Mouse (Mus musculus) midbrain, embryonic 16.5 days (tissue): ENCODE data around the gene Gm266. TPM values are rescaled to one million over a fixed set of nuclear protein-coding genes. Genes with fewer than 3 reads are reported as not detected.

Experiments
- ATAC-seq: fragments of 200-750 bp; cut with Nextera tagmentation; 2 replicates; pipeline ENCODE4 v1.8.0; 2017; ENCODE audit warnings: moderate TSS enrichment
- H3K27ac ChIP-seq: fragments of 300-500 bp; sonication (generic); 2 replicates; pipeline ENCODE4 v1.5.1; 2014; ENCODE audit warnings: mild to moderate bottlenecking, low read length, mixed read lengths
- H3K27me3 ChIP-seq: fragments of 300-500 bp; sonication (generic); 2 replicates; pipeline ENCODE4 v1.6.1; 2014; ENCODE audit warnings: low read depth, low read length, mixed read lengths; ENCODE audit not compliant: control insufficient read depth, insufficient read depth
- H3K36me3 ChIP-seq: fragments of 300-500 bp; sonication (generic); 2 replicates; pipeline ENCODE4 v1.6.1; 2014; ENCODE audit warnings: mild to moderate bottlenecking, low read length, moderate library complexity, mixed read lengths; ENCODE audit not compliant: control insufficient read depth, insufficient read depth
- H3K4me1 ChIP-seq: fragments of 300-500 bp; sonication (generic); 2 replicates; pipeline ENCODE4 v1.6.1; 2014; ENCODE audit warnings: mild to moderate bottlenecking, low read length, mixed read lengths; ENCODE audit not compliant: control insufficient read depth, insufficient read depth
- H3K4me2 ChIP-seq: fragments of 300-500 bp; sonication (generic); 2 replicates; pipeline ENCODE4 v1.6.1; 2014; ENCODE audit warnings: mild to moderate bottlenecking, low read length, mixed read lengths
- H3K4me3 ChIP-seq: fragments of 300-500 bp; sonication (generic); 2 replicates; pipeline ENCODE4 v1.5.1; 2014; ENCODE audit warnings: low read depth, mild to moderate bottlenecking, low read length, moderate library complexity, mixed read lengths
- H3K9ac ChIP-seq: fragments of 300-500 bp; sonication (generic); 2 replicates; pipeline ENCODE4 v1.6.1; 2014; ENCODE audit warnings: low read depth, low read length, mixed read lengths
- H3K9me3 ChIP-seq: fragments of 300-500 bp; sonication (generic); replicated peaks from 2 replicates; pipeline ENCODE4 v1.6.1; 2014; ENCODE audit warnings: mild to moderate bottlenecking, low read length, mixed read lengths; ENCODE audit not compliant: control insufficient read depth, poor library complexity, severe bottlenecking
- WGBS: fragments of 180-500 bp; shearing (Covaris S2); extraction: QIAGEN DNeasy Blood & Tissue Kit; methylation state at CpG from one replicate; pipeline ENCODE4 v1.1.7; 2014; 5-methylcytosine and 5-hydroxymethylcytosine counted together
- polyA plus RNA-seq: library from polyadenylated mRNA; unstranded; fragments of >200 nt; fragmentation: Nextera tagmentation; extraction: Ambion mirVana; gene quantifications from 2 replicates; pipeline ENCODE4 v1.2.1, GENCODE M21; 2015

Gm266 gene
- polyA plus RNA-seq, 1 experiment from 2014 or later = 3.1 TPM

- no peak overlapping the region for H3K4me3 ChIP-seq
- no peak for ATAC-seq
These were observed 3.7 kb upstream of the Gm266 start for GRCm38 (mm10) chr12:111489261-111489865.

GRCm38 (mm10) chr12:111486455-111486854 lies 832 bp upstream of the Gm266 start:
- no peak overlapping the region for H3K9ac ChIP-seq
- H3K9me3 ChIP-seq = no peaks in the 10 kb centered on the region
- peaks cover 38% of the 10 kb centered on the region for H3K27me3 ChIP-seq
- H3K36me3 ChIP-seq = no peaks in the 10 kb centered on the region
- no peak overlapping the region for H3K27ac ChIP-seq
- H3K4me2 ChIP-seq = no peak overlapping the region
- ATAC-seq = no peak
- peaks cover 3% of the 10 kb centered on the region; the same call in 1 of the 2 replicates for H3K4me1 ChIP-seq
- WGBS = 4% methylated on average over 12 of the region's 12 CpGs
- no peak overlapping the region for H3K4me3 ChIP-seq

More at GRCm38 (mm10) chr12:111489261-111489865, 3.7 kb upstream of the Gm266 start:
- Histone ChIP-seq H3K4me1 (peaks cover 3% of the 10 kb centered on the region; the same call in 1 of the 2 replicates), H3K9ac (no peak overlapping the region), H3K27ac (no peak overlapping the region), H3K27me3 (peaks cover 30% of the 10 kb centered on the region), H3K36me3 (no peaks in the 10 kb centered on the region), H3K9me3 (no peaks in the 10 kb centered on the region), H3K4me2 (no peak overlapping the region)
- WGBS = 82% methylated on average over 11 of the region's 11 CpGs

GRCm38 (mm10) chr12:111485046-111485651 lies 474 bp downstream of the Gm266 start:
- H3K9ac ChIP-seq = peak overlapping the region; percentile 45
- no peak for ATAC-seq
- peak overlapping the region; percentile 51 for H3K4me2 ChIP-seq
- H3K27me3 ChIP-seq = peaks cover 38% of the 10 kb centered on the region
- no peak overlapping the region for H3K27ac ChIP-seq
- no peaks in the 10 kb centered on the region for H3K9me3 ChIP-seq
- WGBS = 1% methylated on average over 59 of the region's 63 CpGs
- H3K4me1 ChIP-seq = peaks cover 3% of the 10 kb centered on the region; the same call in 1 of the 2 replicates
- H3K36me3 ChIP-seq = no peaks in the 10 kb centered on the region
- H3K4me3 ChIP-seq = peak overlapping the region; percentile 34

GRCm38 (mm10) chr12:111479917-111480316 lies 5.7 kb downstream of the Gm266 start:
- no peaks in the 10 kb centered on the region for H3K4me1 ChIP-seq
- no peaks in the 10 kb centered on the region for H3K36me3 ChIP-seq
- no peak overlapping the region for H3K4me3 ChIP-seq
- peaks cover 12% of the 10 kb centered on the region for H3K27me3 ChIP-seq
- no peak for ATAC-seq
- no peaks in the 10 kb centered on the region for H3K9me3 ChIP-seq
- no peak overlapping the region for H3K27ac ChIP-seq
- no peak overlapping the region for H3K9ac ChIP-seq
- no peak overlapping the region for H3K4me2 ChIP-seq
- 73% methylated on average over 2 of the region's 2 CpGs for WGBS

- Histone ChIP-seq H3K4me3 (no peak overlapping the region), H3K27ac (no peak overlapping the region), H3K27me3 (peaks cover 3% of the 10 kb centered on the region), H3K36me3 (no peaks in the 10 kb centered on the region), H3K4me1 (no peaks in the 10 kb centered on the region), H3K9me3 (no peaks in the 10 kb centered on the region), H3K9ac (no peak overlapping the region), H3K4me2 (no peak overlapping the region)
- 63% methylated on average over 5 of the region's 5 CpGs for WGBS
- ATAC-seq = no peak
These were observed 6.7 kb downstream of the Gm266 start for GRCm38 (mm10) chr12:111478924-111479323.

GRCm38 (mm10) chr12:111474893-111475643 lies 10.6 kb downstream of the Gm266 start:
- no peaks in the 10 kb centered on the region for H3K9me3 ChIP-seq
- H3K4me1 ChIP-seq = no peaks in the 10 kb centered on the region
- H3K27me3 ChIP-seq = no peaks in the 10 kb centered on the region
- ATAC-seq = 0 out of 2 replicates have a peak, but pooled peaks have one; percentile 42
- 52% methylated on average over 8 of the region's 8 CpGs for WGBS
- H3K4me2 ChIP-seq = no peak overlapping the region
- no peak overlapping the region for H3K4me3 ChIP-seq
- H3K36me3 ChIP-seq = no peaks in the 10 kb centered on the region
- no peak overlapping the region for H3K27ac ChIP-seq
- no peak overlapping the region for H3K9ac ChIP-seq

GRCm38 (mm10) chr12:111474384-111474783 lies 11.2 kb downstream of the Gm266 start:
- Histone ChIP-seq H3K9ac (no peak overlapping the region), H3K27me3 (no peaks in the 10 kb centered on the region), H3K9me3 (no peaks in the 10 kb centered on the region), H3K27ac (no peak overlapping the region), H3K4me1 (no peaks in the 10 kb centered on the region), H3K36me3 (no peaks in the 10 kb centered on the region), H3K4me2 (no peak overlapping the region), H3K4me3 (no peak overlapping the region)
- no peak for ATAC-seq
- 99% methylated on average over 3 of the region's 3 CpGs for WGBS

- H3K4me2 ChIP-seq = no peak overlapping the region
- no peaks in the 10 kb centered on the region for H3K4me1 ChIP-seq
- WGBS = 49% methylated on average over 5 of the region's 5 CpGs
These were observed 12.7 kb downstream of the Gm266 start for GRCm38 (mm10) chr12:111472886-111473285.

GRCm38 (mm10) chr12:111471721-111472120 lies 13.9 kb downstream of the Gm266 start:
- WGBS = 87% methylated on average over 3 of the region's 3 CpGs

More at GRCm38 (mm10) chr12:111472886-111473285, 12.7 kb downstream of the Gm266 start:
- Histone ChIP-seq H3K9ac (no peak overlapping the region), H3K9me3 (no peaks in the 10 kb centered on the region), H3K36me3 (no peaks in the 10 kb centered on the region), H3K27me3 (no peaks in the 10 kb centered on the region), H3K4me3 (no peak overlapping the region), H3K27ac (no peak overlapping the region)
- no peak for ATAC-seq

More at GRCm38 (mm10) chr12:111471721-111472120, 13.9 kb downstream of the Gm266 start:
- Histone ChIP-seq H3K4me1 (no peaks in the 10 kb centered on the region), H3K27ac (no peak overlapping the region), H3K36me3 (no peaks in the 10 kb centered on the region), H3K9ac (no peak overlapping the region), H3K9me3 (no peaks in the 10 kb centered on the region), H3K4me2 (no peak overlapping the region), H3K4me3 (no peak overlapping the region), H3K27me3 (no peaks in the 10 kb centered on the region)
- ATAC-seq = no peak
